Mouse (Mus musculus) ovary, postnatal 36 days (tissue): ENCODE results near the gene Lipc.

ENCODE experiments used
- DNase-seq: peaks from one replicate; pipeline ENCODE4 v3.0.0; 2022; ENCODE audit warnings: low spot score, mixed read lengths

The Lipc gene

DNA sequence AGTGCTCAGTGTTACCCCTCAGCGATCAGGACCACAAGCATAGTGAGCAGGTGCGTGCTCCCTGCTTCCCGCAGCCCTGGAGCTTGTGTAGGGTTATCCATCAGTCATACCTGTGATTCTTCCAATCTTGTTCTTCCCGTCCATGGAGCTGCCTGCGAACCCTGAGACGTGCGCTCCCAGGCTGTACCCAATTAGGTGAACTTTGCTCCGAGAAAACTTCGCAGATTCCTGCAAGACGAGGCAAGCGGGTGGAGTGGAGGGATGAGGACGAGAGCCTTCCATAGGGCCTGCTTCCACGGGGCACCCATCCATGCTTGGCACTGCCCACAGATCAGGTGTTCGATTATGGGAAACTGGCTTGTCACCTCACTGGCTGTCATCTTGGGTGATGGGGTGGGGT is 133.3 kb downstream of the Lipc start:
- no peak for DNase-seq

DNA sequence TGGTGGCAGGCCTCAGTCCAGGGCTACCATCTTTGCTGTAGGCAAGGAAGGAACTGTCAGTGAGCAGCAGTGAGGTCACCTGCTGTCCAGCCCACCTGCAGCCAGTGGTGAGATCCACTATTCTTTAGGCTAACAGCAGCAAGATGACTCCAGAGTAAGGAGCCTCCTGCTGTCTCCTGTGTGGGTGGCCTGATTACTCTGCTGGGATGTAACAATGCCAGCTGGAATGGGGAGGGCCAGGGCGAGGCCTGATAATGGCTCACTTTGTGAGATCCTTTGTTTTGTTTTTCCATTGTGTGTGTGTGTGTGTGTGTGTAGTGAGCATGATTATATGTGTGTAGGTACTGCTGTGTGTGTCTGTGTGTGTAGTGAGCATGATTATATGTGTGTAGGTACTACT is 134.6 kb downstream of the Lipc start:
- DNase-seq: no peak

DNA sequence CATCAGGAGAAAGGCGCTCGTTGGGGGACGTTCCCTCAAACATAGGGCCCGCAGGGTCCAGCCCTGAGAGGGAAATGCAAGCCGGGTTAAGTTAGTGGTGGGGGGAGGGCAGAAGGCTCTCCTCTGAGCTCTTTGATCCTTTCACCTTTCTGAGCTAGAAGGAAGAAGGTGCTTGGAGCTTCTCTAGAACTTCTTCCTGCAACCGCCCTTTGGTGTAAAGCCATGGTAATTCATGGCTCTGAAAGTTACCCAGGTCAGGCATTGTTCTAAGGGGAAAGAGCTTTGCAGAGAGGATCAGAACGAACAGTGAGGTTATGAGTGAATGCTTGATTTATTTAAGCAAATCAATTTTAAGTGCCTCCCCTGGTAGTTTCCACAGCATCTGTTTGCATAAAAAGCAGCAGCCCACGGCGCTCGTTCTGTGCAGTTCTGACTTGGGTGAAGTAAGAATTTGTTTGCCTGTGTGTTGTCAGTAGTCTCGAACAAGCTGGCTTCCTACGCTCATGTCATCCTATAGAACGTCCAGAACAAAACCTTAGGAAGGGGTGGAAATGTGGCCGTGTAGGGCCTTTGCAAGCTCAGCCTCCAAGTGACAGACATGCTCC is 135.2 kb downstream of the Lipc start:
- DNase-seq: no peak

DNA sequence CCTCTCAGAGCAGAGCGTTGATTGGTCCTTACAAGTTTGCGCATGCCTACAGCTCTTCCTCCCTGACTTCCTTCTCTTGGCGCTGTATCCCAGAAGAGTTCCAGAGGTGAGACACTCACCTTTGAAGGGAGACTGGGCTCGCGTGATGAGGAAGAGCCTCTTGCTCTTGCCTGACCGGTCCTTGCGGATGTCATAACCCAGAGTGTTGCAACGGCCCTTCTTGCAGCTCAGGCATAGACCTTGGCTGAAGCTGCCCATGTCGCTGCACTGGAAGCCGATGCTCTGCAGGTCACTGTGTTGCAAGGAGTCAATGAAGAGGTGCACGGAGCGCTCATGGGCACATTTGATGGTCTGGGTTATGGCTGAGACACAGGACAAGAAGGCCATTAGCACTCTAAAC is 139.5 kb downstream of the Lipc start:
- no peak for DNase-seq

DNA sequence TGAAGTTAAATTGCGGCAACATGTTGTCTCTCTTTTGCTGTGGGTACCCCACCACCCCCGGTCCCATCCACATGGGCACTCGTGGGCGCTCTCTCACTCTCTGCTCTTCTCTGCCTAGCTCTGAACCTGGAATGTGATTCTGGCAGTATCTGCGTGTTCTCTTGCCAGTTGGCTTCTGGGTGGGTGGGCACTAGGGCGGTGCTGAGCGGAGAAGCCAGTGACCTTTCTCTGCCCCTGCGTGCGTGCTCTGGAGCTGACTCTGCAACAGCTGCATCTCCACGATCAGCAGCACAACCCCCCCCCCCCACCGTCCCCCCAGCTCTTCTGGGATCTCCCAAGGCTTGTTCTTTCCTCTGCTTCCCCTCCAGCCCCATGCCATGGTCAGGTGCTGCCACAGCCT is 144.3 kb downstream of the Lipc start:
- no peak for DNase-seq

DNA sequence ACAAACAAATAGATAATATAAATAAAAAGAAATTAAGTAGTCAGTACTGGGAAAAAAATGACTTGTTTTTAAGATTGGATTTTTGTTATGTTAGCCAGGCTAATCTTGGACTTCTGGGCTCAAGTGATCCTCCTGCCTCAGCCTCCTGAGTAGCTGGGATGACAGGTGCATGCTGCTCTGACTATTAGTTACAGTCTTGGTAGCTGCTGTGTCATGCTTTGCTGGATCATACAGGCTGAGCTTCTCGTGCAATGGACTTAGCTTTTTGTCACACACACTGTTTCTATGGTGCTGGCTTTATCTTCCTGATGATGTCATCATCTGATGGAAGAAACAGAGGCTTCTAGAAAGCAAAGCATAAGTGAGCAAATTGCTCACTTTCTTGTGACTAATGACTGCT is 146.0 kb downstream of the Lipc start:
- DNase-seq: no peak

DNA sequence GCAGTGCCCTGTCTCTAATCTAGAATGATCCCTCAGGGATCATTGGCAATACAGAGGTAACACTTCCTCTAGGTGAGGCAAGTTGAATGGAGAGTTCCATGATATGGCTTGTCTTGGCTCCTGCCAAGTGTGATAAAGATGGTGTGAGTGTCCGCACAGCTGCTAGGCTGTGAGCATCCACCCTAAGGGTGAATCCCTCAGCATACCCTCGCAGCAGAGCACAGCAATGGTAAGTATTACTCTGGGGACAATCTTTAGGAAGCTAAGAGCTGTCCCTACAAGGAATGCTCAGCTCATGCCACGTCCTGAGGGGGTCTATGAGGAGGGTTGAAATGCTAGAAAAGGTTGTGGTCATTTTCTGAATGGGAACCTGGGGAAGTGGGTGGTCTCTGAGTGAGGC is 149.2 kb downstream of the Lipc start:
- no peak for DNase-seq

DNA sequence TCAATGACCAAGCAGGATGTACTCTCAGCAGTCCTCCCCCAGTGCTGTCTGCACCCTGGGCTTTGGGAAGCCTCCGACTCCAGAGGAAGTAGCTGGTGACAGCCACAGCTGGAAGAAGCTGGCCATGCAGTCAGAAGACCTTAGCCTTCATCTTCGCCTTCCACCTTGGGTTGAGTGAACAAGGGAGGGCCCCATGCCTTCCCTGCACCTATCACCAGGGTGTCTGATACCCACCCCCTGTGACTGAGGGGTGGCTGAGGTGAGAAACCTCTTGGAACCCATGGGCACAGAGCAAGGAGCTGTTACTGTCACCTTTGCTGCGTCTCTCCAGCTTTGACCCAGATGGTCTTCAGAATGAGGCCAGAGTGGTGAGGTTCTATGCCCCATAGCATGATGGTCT is 150.3 kb downstream of the Lipc start:
- DNase-seq: no peak

DNA sequence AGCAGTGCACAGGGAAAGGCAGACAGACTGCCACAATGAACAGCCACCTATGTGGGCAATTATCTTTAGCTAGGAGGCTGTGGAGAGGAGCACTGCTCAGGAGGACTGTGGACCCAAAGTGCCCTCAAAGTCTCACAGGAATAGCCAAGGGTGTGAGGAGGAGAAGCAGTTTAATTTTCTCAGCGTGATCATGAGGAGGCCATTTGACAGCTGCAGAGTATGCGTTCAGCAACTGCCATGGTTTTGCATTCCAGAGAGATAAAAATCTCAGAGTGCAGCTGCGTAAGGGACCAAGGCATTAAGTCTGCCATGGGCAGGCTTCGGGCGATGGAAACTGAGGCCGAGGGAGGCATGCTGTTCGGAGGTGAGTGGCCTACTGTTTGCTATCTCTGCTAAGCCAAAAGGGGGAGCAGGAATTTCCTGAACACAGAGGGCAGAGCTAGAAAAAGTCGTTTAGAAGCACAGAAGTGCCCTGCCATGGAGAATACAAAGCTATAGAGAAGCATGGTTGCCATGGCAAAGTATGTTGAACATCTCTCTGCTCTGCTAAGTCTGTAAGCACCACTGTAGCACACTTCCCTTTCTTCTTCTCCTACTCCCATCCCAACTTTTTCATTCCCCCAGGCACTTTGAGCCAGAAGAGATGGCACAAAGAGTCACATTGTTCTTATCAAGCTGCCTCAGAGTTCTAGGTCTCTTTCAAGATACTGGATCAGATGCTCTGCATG is 151.3 kb downstream of the Lipc start:
- no peak for DNase-seq

DNA sequence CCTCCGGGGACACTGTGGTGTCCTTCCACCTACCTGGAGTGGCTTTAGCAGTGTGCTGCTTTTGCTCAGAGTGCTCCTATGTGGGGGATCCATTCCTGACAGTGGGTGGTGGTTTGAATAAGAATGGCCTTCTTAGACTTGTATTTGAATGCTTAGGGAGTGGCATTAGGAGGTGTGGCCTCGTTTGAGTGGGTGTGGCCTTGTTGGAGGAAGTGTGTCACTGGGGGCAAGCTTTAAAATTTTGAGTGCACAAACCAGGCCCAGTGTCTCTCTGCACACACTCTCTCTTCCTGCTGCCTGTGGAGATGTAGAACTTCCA is 156.6 kb downstream of the Lipc start:
- no peak for DNase-seq

DNA sequence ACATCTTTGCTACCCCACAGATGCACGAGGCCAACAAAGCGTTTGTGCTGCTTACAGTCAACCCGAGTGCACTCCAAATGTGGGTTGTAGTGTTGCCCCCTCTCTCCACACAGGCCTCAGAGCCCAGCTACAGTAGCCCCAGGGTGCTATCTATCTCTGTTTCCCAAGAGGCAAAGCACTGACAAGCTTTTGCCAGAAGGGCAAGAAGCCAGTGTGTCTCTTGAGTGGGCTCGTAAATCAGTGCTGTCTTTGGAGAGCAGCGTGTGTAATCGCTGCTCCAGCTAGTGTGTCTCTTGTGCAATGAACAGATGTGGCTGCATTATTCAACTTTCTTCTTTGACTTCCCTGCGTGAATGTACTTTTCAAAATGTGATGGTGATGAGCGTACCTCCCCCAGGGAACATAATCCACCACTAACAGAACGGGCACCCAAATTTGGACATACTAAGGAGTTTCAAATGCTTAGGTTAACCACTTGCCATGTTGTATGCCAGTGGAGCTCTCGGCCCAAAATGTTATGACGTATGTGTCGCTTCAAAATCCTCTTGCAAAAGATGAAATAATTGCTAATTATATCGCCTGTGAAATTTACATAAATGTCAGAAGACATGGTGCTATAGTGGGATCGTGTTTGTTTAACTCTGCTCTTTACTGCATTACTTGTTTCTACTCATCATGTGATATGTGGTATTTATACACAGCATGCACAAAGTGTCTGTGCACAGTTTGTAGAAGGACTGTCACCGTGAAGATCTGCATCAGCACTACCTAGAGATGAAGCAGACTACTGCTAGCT is 157.2 kb downstream of the Lipc start:
- DNase-seq: no peak

DNA sequence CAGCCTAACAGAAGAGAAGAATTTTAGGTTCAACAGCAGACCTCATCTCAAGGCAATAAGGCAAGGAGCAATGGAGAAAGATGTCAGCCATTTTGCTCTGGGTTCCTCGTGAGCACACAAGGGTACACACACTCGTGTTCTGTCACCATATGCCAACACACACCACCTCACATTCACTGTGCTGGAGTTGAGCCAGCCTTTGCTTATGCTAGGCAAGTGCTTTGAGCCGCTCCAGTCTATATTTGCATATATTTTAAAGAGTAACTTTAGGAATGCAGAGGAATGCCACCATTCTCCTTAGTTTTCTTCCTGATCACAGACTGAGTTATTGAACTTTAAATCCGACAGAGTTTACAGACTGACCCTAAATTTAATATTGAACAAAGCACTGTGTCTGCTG is 161.4 kb downstream of the Lipc start:
- no peak for DNase-seq

DNA sequence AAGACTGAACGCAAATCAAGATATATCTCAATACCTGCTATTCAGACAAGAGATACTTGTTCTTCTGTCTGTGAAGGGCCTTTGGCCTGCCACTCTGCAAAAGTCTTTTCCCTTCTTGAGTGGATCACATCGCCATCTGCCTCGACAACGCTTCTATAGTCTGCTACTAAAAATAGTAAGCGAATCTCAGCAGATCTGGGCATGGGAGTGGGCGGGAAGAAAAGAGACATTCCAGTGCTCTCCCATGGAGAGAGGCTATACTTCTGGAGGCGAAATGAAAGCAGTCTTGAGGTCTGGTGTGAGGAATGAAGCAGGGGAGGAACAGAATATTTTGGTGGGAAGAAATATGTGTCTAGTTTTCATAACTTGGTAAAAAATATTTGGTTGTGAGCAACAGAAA is 163.3 kb downstream of the Lipc start:
- DNase-seq: no peak

DNA sequence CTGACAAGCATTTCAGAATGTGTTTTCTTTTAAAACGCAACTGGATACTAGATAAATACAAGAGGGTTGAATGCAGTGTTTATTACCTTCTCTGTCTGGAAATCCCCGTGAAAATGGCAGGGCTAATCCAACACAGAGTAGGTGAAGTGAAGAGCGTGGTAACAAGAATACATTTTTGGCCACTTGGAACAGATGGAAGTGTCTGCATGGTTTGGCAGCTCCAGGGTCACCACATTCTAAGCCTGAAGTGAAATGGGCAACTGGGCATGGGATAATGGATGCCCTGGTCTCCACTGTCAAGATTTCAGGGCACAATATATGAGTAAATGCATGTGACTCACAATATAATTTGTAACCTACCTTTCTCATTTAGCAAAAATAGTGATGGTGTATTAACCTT is 169.8 kb downstream of the Lipc start:
- no peak for DNase-seq

DNA sequence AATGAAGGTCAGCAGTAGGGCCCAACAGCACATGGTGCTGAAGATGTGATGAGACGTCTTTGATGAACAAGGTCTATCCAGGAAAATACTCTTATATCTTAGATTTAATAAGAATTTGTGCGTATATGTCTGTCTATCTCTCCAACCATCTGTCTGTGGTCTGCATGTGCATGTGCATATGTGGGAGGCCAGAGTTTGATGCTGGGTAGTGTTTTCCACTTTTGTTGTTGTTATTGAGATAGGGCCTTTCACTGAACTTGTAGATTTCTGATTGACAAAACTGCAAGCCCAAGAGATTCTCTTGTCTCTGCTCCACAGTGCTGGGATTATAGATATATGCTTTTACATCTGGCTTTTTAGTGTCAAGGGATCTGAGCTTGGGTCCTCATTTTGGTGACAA is 176.5 kb downstream of the Lipc start:
- no peak for DNase-seq

DNA sequence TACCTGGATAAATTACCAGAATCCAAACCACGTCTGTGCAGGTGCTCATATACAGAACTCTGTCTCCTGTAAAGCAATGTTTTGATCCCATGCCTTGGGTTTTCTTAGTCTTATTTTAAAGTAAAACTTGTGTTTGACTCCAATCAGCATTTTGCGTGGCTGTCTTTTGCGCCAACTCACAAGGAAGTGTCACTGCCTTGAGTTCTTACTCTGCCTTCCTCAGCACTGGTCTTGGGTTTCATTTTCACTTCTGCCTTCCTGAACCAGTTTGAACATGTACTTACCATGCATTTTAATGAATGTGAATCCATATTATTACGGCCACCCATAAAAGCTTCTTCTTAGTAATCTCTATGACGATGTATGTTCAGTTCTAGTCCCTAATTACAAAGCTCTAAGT is 191.1 kb downstream of the Lipc start:
- no peak for DNase-seq

DNA sequence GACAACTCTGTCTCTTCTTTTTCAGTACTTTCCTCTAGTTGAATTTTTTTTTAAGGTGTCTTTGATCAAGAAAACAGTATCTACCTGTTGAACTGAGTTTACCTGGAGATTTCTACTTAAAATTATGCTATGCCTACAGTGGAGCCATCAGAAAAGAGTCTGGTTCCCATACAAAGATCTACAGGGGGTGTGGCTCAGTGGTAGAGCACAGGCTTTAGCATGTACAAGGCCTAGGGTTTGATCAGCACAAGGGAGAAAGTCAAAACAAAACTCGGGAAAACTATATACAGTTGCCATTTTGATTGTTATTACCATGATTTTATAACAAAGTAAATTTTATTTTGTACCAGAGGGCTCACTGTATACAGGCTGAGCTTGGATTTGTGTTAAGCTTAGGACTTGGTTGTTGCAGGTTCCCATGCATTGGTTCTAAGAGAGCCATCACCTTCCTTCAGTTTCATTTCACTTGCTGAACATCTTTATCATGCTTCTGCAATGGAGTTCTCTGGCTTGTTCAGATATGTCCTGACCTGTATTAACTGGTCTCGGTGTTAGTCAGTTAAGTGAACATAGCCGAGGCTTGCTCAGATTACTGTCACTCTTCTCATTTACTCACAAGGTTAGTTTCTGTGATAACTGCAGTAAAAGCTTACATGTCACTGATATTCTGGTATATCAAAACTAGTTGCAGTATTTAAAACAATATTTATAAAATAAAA is 200.4 kb downstream of the Lipc start:
- DNase-seq: no peak
